Mouse (Mus musculus) G1E (cell line): ENCODE results near the gene Slc17a3.

Experiments used
- CTCF ChIP-seq: IDR thresholded peaks from 2 replicates; pipeline ENCODE4 v1.5.1; 2012; ENCODE audit warnings: low read depth, low read length, inconsistent platforms, mixed read lengths
- GATA1 ChIP-seq: IDR thresholded peaks from 2 replicates; pipeline ENCODE4 v1.6.1; 2012; ENCODE audit warnings: borderline replicate concordance, low read length, inconsistent platforms, mixed read lengths
- POLR2AphosphoS5 ChIP-seq: IDR thresholded peaks from 2 replicates; pipeline ENCODE4 v1.6.1; 2012; ENCODE audit warnings: low read depth, low read length, inconsistent platforms; ENCODE audit not compliant: insufficient replicate concordance

DNA sequence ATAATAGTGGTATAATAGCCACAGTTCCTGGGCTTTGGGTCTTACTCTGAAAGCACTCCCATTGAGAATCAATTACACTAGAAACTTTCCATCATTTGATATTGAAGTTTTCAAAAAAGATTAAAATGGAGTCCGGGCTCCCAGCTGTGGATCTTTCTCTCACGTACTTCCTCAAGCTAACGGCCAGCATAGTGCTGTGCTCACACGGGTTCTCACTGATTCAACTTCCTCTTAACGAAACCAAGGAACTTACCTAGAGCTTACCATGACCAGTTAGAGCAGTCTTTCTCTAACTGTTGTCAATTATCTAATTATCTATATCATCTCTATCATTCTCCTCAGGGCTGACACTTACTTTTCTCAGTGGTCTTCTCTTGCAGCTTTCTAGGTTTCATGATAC is 40.4 kb downstream of the Slc17a3 start:
- TF ChIP-seq GATA1 (no peak), CTCF (no peak), POLR2AphosphoS5 (no peak)
